Mouse (Mus musculus) ES-Bruce4 (cell line): ENCODE results near the gene Rbpj.

Experiments
- CTCF ChIP-seq: IDR thresholded peaks from one replicate; pipeline ENCODE4 v1.8.1; 2011; ENCODE audit warnings: low read depth, low read length
- POLR2A ChIP-seq: IDR thresholded peaks from one replicate; pipeline ENCODE4 v1.8.1; 2011; ENCODE audit warnings: low read length; ENCODE audit not compliant: insufficient read depth

- TF ChIP-seq POLR2A (no peak), CTCF (no peak)
Measured at GRCm38 (mm10) chr5:53663665-53664064, 197.7 kb downstream of the Rbpj start.
